Mouse (Mus musculus) adrenal gland, adult 18-20 months (tissue): ENCODE results near the gene Ddx31. TPM values are rescaled to one million over a fixed set of nuclear protein-coding genes. Genes with fewer than 3 reads are reported as not detected.

Experiments
- DNase-seq, 2 experiments: peaks; one replicate each; pipeline ENCODE4 v3.0.0; 2021 to 2022; ENCODE audit warnings: low spot score in 2 of 2
- total RNA-seq, 2 experiments: library from RNA; stranded (reverse); gene quantifications; 1 replicate in 1 of 2; 2 replicates in 1 of 2; pipeline ENCODE4 v1.2.3; 2021

Ddx31 gene
- total RNA-seq, 2 experiments from 2014 or later, result 7.6 to 10.4 TPM

DNA sequence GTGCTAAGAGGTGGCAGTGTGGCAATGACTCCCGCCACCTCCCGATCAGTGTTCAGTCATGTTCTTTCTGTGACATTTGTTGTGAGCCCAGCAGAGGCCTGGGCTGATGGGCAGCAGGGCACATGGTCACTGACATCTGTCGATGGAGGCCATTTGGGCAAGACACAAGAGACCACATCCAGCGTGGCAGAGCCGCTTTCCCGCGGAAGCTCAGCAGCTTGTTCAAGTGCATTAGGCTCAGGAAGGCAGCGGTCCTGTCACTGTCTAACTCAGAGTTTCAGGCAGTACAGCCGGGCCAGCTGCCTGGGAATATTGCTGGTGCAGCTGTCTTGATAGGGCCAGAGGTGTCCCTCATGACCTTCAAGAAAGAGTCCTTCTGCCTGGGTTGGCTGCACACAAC lies 114.4 kb downstream of the Ddx31 start:
- DNase-seq, result no peak

Other genes with a start within 250 kb of the Ddx31 start
- not detected for gene Gfi1b, start 218.4 kb upstream of the Ddx31 start, total RNA-seq
- gene Tsc1, start 199.2 kb upstream of the Ddx31 start, total RNA-seq, result 10 to 100 TPM; 18.5 to 21.3 TPM
- gene Spaca9, start 140.7 kb upstream of the Ddx31 start, total RNA-seq, result 1 to 10 TPM in 1 of 2 experiments, under 1 TPM in 1; 0.60 to 1.2 TPM
- gene Ak8, start 140.2 kb upstream of the Ddx31 start, total RNA-seq, result under 1 TPM; 0.38 to 0.63 TPM
- gene Gtf3c4, start within 50 bp of the Ddx31 start, total RNA-seq, result 10 to 100 TPM; 35.9 to 41.4 TPM
- not detected for gene Barhl1, start 76.3 kb downstream of the Ddx31 start, total RNA-seq
- gene Cfap77, start 214.7 kb downstream of the Ddx31 start, total RNA-seq, result under 1 TPM; 0.16 to 0.30 TPM
- gene Ttf1, start 219.9 kb downstream of the Ddx31 start, total RNA-seq, result 10 to 100 TPM; 12.6 to 14.8 TPM